Mouse (Mus musculus): ENCODE results near the gene Lrrfip1.

The Lrrfip1 gene

DNA sequence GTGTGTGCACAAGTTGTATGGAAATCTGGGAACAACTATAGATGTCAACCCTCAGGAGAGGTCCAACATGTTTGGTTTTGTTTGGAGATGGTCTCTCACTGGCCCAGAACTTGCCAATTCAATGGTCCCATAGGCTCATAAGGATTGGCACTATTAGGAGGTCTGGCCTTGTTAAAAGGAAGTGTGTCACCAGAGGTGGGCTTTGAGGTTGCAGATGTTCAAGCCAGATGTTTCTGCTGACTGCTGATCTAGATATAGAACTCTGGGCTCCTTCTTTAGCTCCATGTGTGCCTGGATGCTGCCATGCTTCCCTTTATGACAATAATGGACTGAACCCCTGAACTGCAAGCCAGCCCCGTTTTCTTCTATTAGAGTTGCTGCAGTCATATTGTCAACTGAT is 31.8 kb downstream of the Lrrfip1 start:
- DNase-seq = no peak

DNA sequence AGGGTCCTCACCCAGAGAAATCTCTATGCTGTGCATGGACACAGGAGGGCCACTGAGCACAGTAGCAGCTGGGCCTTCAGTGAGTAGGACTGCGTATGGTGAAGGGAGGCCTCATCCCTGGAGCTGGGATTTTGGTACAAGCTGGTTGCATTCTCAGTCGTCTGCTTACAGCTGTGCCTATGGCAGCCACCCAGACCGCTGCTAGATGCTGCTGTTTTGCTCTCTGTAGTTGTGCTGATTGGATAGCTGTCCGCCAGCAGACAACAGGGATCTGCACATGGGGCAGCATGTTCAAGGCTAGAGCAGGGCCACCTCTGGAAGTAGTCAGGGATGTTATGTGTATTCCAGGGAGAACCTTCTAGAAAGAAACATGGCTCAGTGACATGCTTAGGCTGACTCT is 33.0 kb downstream of the Lrrfip1 start:
- DNase-seq = no peak

GRCm38 (mm10) chr1:91032393-91032971 is 33.9 kb downstream of the Lrrfip1 start:
- DNase-seq = no peak

DNA sequence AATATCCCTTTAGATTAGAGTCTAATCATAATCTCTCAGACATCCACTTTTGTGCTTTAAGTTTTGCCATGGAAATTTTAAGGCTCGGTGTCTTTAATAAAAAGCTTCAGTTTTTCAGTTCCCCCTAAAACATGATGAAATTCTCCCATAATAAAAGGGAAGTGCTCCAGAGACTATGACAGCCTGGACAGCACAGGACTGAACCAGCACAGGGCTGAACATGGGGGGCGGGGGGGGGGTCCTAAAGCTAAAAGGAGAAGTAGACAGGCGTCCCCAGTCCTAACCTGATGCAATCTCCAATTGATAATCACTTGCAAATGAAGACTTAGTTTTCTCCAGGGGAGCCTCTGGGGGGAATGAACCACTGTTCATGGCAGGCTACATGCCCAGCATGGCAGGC is 36.0 kb downstream of the Lrrfip1 start:
- DNase-seq = no peak

DNA sequence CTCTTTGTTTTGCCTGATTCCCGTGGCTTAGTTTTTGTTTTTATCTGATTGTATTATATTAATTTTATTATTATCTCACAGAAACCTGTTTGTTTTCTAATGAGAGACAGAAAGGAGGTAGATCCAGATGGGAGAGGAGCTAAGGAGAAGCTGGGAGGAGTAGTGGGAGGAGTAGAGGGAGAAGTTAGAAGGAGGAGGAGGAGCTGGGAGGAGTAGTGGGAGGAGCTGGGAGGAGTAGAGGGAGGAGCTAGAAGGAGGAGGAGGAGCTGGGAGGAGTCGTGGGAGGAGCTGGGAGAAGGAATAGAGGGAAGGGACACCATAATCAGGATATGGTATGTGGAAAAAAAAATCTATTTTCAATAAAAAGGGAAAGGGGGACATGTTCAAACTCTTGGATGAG is 36.7 kb downstream of the Lrrfip1 start:
- DNase-seq = no peak

DNA sequence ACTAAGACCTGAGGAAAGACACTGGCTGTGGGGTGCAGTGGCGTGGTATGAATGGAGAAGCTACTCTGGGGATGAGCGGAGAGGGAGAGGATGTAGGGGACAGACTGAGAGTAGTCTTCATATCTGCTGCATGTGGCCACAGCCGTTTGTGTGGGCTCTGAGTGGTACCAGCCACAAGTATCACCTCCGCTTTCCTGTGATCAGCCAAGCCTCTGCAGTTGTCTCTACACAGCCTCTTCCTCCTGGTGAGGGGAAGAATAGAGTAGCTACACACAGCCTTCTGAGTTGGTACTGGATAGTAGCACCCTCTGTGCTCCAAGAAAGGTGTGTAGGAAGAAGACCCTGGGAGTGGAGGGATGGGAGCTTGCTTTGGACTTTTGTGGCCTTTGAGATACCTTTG is 38.7 kb downstream of the Lrrfip1 start:
- DNase-seq = no peak

DNA sequence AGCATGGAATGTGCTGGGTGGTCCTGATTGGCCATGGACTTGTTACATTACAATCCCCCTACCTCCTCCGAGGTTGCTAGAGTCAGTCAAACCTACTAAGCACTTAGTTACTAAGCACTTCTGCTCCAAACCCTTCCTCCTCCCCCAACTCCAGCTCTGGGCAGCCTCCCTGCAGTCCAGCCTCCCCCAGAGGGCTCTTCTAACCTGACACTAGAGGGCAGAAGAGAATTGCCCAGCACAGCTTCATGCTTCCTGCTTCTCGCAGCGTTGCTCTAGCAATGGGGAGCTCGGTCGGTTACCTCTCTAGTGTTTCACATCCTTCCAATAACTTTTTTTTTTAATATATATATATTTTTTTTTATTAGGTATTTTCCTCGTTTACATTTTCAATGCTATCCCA is 39.5 kb downstream of the Lrrfip1 start:
- no peak for DNase-seq

- no peak for DNase-seq
These were observed 40.0 kb downstream of the Lrrfip1 start for GRCm38 (mm10) chr1:91038531-91038930.

- no peak for DNase-seq
These were observed 43.1 kb downstream of the Lrrfip1 start for GRCm38 (mm10) chr1:91041605-91042004.

DNA sequence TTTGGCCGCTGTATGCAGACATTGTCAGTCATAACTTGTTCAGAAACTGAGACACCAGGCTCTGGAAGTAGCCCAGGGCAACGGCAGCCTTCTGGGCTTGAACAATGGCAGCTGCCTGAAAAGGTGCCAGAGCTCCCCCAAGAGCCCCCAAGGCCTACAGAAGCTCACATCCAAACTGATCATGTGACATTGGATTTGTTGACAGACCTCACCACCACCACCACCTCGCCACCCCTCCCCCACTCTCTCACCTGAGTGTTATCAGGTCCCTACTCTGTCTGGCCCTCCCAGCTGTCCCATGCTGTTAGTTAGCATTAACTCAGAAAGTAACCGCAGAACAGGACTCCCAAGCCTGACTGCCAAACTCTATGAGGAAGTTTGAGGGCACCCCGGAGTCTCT is 44.7 kb downstream of the Lrrfip1 start:
- no peak for DNase-seq

GRCm38 (mm10) chr1:91044176-91044575 is 45.6 kb downstream of the Lrrfip1 start:
- no peak for DNase-seq

- no peak for DNase-seq
These were observed 46.1 kb downstream of the Lrrfip1 start for GRCm38 (mm10) chr1:91044648-91045047.

DNA sequence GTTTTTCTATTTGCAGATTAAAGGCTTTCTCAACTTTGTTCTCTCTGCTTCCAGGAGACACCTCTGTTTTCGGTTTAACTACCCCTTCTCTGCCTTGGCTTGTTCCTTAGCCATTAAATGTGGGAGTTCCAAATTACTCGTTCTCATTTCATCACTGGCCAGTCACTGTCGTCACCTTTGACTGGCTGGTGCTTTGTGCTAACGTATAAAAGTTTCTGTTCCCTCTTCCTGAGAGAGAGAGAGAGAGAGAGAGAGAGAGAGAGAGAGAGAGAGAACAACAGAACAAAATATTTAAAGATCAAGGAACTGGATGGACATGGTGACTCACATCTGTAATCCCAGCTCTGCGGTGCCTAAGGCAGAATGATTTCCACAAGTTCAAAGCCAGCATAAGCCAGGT is 47.7 kb downstream of the Lrrfip1 start:
- no peak for DNase-seq

GRCm38 (mm10) chr1:91049296-91049695 is 50.8 kb downstream of the Lrrfip1 start:
- no peak for DNase-seq

GRCm38 (mm10) chr1:91051461-91052094 is 53.0 kb downstream of the Lrrfip1 start:
- DNase-seq = no peak

DNA sequence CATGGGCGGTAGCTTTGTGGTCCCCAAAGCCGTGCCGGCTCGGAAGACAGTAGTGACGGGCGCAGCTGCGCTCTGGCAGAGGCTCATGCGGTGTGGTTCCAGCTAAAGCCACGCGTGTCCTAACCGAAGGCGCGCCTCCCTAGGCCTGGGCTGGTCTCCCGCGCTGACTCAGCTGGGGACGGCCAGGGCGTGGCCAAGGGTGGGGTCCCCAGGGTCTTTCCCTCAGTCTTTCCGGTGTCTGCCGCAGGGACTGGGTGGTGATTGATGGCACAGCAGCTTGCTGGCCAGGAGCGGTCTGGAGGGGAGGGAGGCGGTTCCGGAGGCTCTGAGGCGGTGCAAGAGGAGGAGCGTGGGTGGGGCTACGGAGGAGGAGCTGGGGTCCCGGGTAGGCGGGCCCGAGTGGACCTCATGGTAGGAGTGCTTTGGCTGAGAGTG is 54.2 kb downstream of the Lrrfip1 start:
- DNase-seq = peak; percentile 5

DNA sequence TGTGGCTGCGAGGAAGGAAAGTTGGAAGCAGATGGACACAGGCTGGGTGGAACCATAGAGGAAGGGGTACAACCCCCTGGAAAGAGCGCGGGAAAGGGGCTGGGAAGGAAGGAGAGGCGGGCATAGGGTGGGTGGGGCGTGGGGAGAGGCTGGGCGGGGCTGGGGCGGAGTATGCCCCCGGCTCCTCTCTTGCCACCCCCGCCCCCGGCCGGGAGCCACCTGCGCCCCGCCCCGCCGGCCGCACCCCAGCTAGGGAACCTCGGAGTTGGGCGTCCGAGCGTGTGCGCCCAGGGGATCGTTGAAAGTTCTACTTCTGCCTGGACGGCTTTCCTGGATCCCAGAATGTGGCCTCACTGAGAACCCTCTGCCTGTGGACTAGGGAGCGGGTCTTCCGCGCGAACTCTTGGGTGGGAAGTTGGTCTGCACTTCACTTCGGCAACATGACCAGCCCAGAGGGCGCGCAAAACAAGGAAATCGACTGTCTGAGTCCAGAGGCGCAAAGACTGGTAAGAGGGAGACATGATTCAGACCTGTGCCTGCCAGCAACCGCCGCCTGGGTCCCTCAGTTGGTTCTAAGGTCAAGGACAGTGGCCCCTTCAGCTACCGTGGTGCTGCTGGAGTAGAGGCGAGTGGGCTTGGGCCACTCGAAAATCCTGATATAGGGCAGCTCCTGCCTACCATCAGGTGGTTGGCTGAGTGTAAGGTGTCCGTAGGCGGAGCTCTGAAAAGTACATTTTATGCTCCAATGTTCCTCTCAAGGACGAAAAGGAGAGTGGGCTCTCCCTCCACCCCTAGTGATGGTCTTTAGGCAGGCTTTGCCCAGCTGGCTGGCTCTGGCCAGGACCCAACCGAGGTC is 54.9 kb downstream of the Lrrfip1 start:
- DNase-seq = no peak

DNA sequence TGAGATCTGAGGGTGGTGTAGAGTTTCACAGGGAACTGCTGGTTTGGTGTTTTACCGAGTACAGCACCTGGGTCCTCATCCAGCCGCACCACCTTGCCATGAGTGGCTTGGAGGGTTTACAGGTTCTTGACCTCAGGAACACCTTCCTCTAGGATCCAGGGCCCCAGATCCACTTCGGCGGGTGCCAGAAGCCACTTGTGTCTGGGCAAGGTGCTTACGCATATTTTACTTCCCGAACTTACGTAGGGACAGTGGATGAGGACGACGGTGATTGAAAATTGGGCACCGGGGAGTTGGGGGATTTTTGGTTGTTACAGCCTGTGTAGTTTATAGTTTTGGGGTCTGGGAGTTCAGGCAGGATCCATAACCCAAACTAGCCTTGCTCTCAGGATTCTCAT is 55.5 kb downstream of the Lrrfip1 start:
- no peak for DNase-seq

GRCm38 (mm10) chr1:91054815-91055214 is 56.3 kb downstream of the Lrrfip1 start:
- no peak for DNase-seq

DNA sequence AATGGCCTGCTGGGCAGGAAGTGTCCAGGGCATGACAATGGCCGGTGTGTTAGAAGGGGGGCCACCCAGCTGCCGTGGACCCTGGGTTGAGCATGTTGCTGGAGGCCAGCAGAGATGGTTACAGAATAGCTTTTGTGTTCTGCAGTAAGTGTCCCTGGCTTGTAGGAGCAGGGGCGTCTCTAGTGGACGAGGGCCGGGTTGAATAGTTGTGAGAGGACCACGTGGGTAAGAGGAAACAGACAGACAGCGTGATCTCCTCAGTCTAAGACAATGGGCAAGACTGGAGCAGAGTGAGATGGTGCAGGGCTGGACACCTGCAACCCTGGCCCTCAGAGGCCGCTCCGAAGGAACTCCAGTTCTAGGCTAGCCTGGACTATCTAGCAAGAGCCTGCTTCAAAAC is 57.2 kb downstream of the Lrrfip1 start:
- DNase-seq = no peak

DNA sequence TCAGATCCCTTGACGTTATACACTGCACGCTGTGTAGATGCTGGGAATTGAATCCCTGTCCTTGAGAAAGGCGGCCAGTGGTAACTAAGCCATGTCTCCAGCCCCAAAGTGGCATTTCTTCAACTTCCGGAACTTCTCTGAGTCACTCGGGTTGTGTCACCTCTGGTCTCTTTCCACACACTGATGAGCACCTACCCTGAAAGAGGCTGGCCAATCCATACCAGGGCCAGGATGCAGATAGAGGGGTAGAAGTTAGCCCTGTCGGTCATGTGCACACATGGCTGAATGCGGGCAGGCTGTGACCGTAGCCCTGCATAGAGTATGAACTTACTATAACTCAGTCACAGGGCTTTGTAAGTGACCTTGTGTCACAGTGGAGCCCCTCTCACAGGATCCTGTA is 57.9 kb downstream of the Lrrfip1 start:
- DNase-seq = no peak

GRCm38 (mm10) chr1:91057311-91058245 is 59.0 kb downstream of the Lrrfip1 start:
- DNase-seq = no peak

- DNase-seq = no peak
These were observed 59.7 kb downstream of the Lrrfip1 start for GRCm38 (mm10) chr1:91058251-91058650.

Data from cerebellum, adult 8-10 months (tissue).